Mouse (Mus musculus): Measurements from ENCODE around the gene Carns1.

DNA sequence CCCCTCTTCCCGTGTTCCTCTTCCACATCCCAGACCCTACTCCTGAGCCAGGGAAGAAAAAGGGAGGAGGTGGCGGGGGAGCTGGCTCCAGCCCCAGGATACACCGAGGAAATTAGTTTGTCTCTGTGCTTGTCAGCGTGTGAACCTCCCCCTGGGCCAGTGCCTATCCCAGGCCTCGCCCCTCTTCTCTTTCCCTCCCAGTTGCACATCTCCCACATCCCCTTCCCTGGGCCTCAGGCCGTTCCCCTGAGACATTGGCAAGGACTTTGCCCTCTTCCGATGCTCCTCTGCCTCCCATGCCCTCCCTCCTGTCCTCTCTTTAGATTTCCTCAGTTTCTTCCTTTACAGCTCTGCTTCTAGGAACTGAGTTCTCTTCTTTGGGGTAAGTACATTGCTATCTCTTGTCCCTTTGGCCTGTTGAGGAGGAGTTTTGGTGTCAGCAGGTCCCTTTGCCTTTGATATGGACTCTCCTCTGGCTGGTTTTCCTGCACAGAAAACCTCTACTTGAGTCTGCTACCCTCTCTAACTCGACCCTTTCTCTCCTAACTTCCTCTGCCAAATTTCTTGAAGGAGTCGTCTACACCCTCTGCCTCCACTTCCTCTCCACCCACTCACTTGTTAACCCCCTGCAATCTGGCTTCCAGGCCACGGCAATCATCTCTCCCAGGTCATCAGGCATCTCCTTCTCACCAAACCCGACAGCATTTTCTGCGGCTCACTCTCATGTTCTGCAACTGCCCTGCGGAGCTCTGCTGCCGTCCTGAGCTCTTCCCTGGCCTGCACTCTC, 45.9 kb upstream of the Carns1 start:
- TF ChIP-seq EP300 (IDR thresholded peaks at IDR 0.05; ENCODE audit: insufficient read depth, low read depth, low read length) (no peak), CTCF (IDR thresholded peaks at IDR 0.05; ENCODE audit: low read depth, low read length) (no peak), POLR2A (IDR thresholded peaks at IDR 0.05; ENCODE audit: insufficient read depth, low read length) (no peak)
